In genomic region chr2:76421411-76421924, GRCm38 (mm10) we compare ENCODE assay signal across 23 mouse cellular contexts. TPM values are rescaled to one million over a fixed set of nuclear protein-coding genes. Genes with fewer than 3 reads are reported as not detected.
"Had no signal": no experiment of that assay in that cellular context is flagged by ENCODE, and none has a peak within 500 bp of the region (broad histone marks: within the 10 kb centered on the region; RNA-seq: fewer than 3 reads in every experiment).

No protein-coding gene starts in this region.

- H3K36me3 ChIP-seq: heart, embryonic 10.5 days; heart, embryonic 12.5 days; hindbrain, embryonic 12.5 days; intestine, embryonic 15.5 days; limb, embryonic 10.5 days; limb, embryonic 12.5 days; liver, embryonic 13.5 days had no signal

- H3K27ac ChIP-seq: heart, embryonic 10.5 days; hindbrain, embryonic 12.5 days; hindbrain, embryonic 14.5 days; intestine, embryonic 15.5 days; layer of hippocampus, adult 2 months; left cerebral cortex, adult 2 months; limb, embryonic 10.5 days; limb, embryonic 12.5 days; liver, embryonic 13.5 days had no signal

- ATAC-seq: inflammation-experienced regulatory T-cells, adult 6 months; intestine, embryonic 15.5 days; intestine, postnatal 0 days had no signal

- H3K4me3 ChIP-seq: heart, embryonic 10.5 days; heart, embryonic 12.5 days; hindbrain, embryonic 12.5 days; intestine, embryonic 15.5 days; layer of hippocampus, adult 2 months; left cerebral cortex, adult 2 months; limb, embryonic 10.5 days; limb, embryonic 12.5 days; liver, embryonic 13.5 days had no signal

- H3K9me3 ChIP-seq: heart, embryonic 10.5 days; heart, embryonic 12.5 days; hindbrain, embryonic 12.5 days; intestine, embryonic 15.5 days; limb, embryonic 10.5 days; limb, embryonic 12.5 days; liver, embryonic 13.5 days had no signal

- H3K4me1 ChIP-seq: heart, embryonic 10.5 days; heart, embryonic 12.5 days; hindbrain, embryonic 12.5 days; intestine, embryonic 15.5 days; liver, embryonic 13.5 days had no signal

- DNase-seq: gastrocnemius, postnatal 14 days; gastrocnemius, postnatal 36 days; heart, adult 18-20 months; heart, postnatal 10 days; kidney, adult 18-20 months; kidney, adult 8-10 months; kidney, postnatal 10 days; kidney, postnatal 25 days; kidney, postnatal 4 days; liver; liver, embryonic 13.5 days had no signal

- H3K27me3 ChIP-seq: heart, embryonic 12.5 days; hindbrain, embryonic 12.5 days; intestine, embryonic 15.5 days; limb, embryonic 12.5 days; liver, embryonic 13.5 days had no signal

RNA-seq across cellular contexts. Expression of gene Osbpl6, which starts 15.2 kb away (rescaled TPM):
- total RNA-seq: hematopoietic stem cell, adult 5-6 weeks had no signal
